Mouse (Mus musculus): ENCODE measurements around the gene Tgfbr3.

Gene Tgfbr3

GRCm38 (mm10) chr5:107289234-107289764 is at the start of gene Tgfbr3:
Gene Tgfbr3, minus strand, starts transcription at chr5:107289629.
- peak; percentile 90 for DNase-seq

- DNase-seq = no peak
These were observed 41.5 kb upstream of the Tgfbr3 start, which contains the start of gene Brdt for GRCm38 (mm10) chr5:107330916-107331421. Gene Brdt, plus strand, starts transcription at chr5:107331159.

DNA sequence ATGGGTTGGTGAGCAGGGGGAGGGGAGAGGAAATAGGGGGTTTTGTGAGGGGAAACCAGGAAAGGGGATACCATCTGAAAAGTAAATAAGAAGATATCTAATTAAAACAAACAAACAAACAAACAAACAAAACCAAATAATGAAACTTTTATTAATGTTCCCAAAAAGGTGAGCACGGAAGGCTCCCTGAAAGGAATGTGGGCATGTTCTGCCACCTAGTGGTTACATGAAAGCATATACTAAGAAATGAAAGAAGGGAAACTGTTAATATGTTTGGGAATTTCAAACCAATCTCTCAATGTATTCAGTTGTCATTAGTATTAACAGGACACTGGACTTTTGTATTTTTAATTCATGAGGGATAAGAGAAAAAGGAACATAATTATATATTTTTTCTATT is 31.3 kb upstream of the Tgfbr3 start:
- no peak for DNase-seq

GRCm38 (mm10) chr5:107317141-107317540 is 27.7 kb upstream of the Tgfbr3 start:
- DNase-seq = no peak

DNA sequence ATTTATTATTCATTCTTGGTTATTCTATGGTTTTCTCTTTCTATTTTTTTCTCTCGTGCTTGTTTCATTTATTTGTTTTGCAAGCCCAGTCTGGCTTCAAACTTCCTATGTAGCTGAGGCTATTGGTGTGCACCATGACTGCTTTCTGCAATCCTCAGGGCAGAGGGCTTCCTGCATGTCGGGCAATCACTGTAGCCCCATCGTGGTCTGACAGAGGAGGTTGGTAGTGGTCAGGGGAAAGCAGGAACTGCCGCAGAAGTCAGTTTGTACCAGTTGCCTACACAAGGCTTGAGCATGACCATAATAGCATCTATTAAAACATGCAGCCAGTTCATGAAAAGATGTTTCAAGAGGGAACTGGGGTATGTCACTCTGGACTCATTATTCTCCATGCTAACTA is 18.0 kb upstream of the Tgfbr3 start:
- DNase-seq = no peak

- no peak for DNase-seq
These were observed 14.8 kb upstream of the Tgfbr3 start for GRCm38 (mm10) chr5:107304117-107304825.

- peak; percentile 61 for DNase-seq
These were observed 14.0 kb upstream of the Tgfbr3 start for GRCm38 (mm10) chr5:107303350-107303861.

DNA sequence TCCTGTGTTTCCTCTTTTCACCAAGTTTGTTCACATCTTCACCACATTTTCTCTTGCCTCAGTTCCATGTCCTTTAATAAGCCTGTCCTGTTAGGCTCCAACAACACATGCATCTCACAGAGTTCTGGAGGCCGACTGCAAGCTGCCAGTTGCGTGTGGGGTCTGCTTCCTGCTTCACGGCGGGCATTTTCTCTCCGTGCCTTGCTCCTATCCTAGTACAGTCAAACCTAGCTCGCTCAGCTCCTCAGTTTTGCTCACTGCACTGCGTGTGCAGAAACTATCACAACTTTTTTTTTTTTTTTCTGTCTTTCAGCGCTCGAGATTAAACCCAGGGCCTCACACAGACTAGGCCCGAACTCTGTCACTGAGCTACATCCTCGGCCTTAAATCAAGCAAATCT is 9.4 kb upstream of the Tgfbr3 start:
- no peak for DNase-seq

- no peak for DNase-seq
These were observed 7.3 kb upstream of the Tgfbr3 start for GRCm38 (mm10) chr5:107296512-107297322.

GRCm38 (mm10) chr5:107295817-107296511 is 6.5 kb upstream of the Tgfbr3 start:
- peak; percentile 18 for DNase-seq

DNA sequence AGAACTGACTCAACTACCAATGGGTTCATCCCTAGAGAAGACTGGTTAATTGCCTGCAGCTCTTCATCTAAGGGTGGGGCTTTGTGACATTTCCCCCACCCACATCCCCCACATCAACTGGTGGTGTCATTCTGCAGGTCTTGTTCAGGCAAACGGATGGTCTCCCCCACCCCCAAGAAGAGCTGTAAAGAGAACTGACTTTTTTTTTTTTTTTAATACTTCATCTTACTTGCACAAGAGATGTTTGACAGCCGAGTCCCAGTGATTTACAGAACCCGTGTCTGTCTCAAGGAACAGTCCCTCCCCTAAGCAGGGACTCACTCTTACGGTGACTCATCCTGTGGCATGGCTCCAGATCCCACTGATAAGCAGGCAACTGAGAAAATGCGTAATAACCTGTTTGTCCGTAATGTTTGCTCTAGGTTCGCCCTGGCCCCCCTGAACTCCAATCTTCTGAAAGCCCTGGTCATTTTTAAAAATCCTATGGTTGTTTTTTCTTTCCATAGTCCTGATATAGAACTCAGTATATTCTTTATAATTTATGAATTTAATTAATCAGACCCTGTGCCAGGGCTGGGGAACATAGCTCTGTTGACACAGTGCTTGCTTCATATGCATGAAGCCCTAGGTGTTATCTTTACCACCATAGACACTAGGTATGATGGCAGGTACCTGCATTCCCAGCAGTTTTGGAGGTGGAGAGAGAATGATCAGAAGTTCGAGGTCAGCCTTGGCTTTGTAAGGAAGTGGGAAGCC is 5.8 kb upstream of the Tgfbr3 start:
- DNase-seq = no peak

GRCm38 (mm10) chr5:107294041-107294440 is 4.6 kb upstream of the Tgfbr3 start:
- DNase-seq = no peak

- DNase-seq = no peak
These were observed 557 bp upstream of the Tgfbr3 start for GRCm38 (mm10) chr5:107289986-107290385.

- peak; percentile 80 for DNase-seq
These were observed 799 bp downstream of the Tgfbr3 start for GRCm38 (mm10) chr5:107288427-107289233.

DNA sequence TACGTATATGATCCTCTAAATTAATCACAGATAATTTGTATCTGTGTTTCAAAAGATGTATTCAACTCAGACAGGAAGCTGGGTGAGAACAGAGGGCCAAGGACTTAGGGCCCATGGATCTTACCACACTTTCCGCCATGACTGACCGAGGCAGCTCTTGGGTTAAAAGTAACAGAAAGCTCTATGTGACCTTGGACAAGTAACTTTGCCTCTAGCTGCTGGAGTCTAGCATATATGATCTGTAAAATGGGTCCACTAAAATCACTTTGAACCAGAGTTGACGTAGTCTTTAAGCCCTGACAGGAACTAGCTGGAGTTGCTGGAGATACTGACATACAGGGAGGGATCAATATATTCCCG is 1.5 kb downstream of the Tgfbr3 start:
- DNase-seq = no peak

GRCm38 (mm10) chr5:107287254-107287907 is 2.0 kb downstream of the Tgfbr3 start:
- peak; percentile 92 for DNase-seq

GRCm38 (mm10) chr5:107285563-107285962 is 3.9 kb downstream of the Tgfbr3 start:
- no peak for DNase-seq

- no peak for DNase-seq
These were observed 5.4 kb downstream of the Tgfbr3 start for GRCm38 (mm10) chr5:107283935-107284524.

DNA sequence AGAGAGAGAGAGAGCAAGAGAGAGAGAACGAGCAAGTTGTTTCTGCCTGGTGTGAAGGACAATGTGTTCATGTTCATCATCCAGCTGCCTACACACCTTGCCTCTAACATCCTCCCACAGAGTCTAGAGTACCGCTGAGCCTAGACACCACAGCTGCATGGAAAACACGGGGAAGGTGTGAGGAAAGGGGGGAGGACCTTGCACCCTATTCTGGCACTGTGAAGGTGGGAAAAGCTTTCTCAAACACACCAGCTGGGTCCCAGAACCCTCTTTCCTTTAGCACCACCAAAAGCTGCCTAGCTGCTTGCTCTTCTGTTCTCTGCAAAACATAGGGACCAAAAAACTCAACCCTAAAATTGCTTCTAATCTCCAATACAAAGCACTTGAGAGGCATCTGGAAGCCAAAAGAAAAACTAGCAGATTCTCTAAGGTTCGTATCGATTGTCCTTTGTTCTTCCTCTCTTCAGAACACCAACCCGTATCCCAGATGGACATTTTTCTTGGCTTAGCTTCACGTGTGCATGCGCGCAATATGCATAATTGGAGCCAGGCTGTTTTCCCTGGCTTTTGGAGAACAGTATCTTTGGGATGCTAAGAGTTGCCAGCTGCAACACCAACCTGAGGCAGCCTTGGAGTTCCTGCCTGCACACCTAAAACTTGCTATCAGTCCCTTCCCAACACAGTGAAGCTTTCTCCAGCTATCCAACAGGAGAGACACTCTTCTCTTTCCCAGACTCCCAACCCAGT is 6.7 kb downstream of the Tgfbr3 start:
- no peak for DNase-seq

- no peak for DNase-seq
These were observed 10.2 kb downstream of the Tgfbr3 start for GRCm38 (mm10) chr5:107279263-107279662.

All from thymus, postnatal 4 days (tissue).